Mouse (Mus musculus): ENCODE measurements around the gene Ino80e. TPM values are rescaled to one million over a fixed set of nuclear protein-coding genes. Genes with fewer than 3 reads are reported as not detected.
A peak's percentile ranks its signal among the peaks of the same experiment; 100 is the strongest.

Ino80e gene
- total RNA-seq, 2 experiments from 2014 or later = 54.0 to 54.6 TPM

GRCm38 (mm10) chr7:126817595-126817994 is 44.6 kb downstream of the Ino80e start:
- no peak for DNase-seq (ENCODE audit: low spot score in 2 of 2)

GRCm38 (mm10) chr7:126816494-126816893 is 45.7 kb downstream of the Ino80e start:
- DNase-seq (ENCODE audit: low spot score in 2 of 2) = no peak

- no peak for DNase-seq (ENCODE audit: low spot score in 2 of 2)
These were observed 46.4 kb downstream of the Ino80e start for GRCm38 (mm10) chr7:126815726-126816222.

GRCm38 (mm10) chr7:126809723-126810369 is 52.3 kb downstream of the Ino80e start:
- no peak for DNase-seq (ENCODE audit: low spot score in 2 of 2)

- DNase-seq (ENCODE audit: low spot score in 2 of 2) = peak; percentile 95
These were observed 53.3 kb downstream of the Ino80e start for GRCm38 (mm10) chr7:126808703-126809455.

- DNase-seq (ENCODE audit: low spot score in 2 of 2) = no peak
These were observed 54.8 kb downstream of the Ino80e start for GRCm38 (mm10) chr7:126807405-126807804.

GRCm38 (mm10) chr7:126806956-126807355 is 55.2 kb downstream of the Ino80e start:
- no peak for DNase-seq (ENCODE audit: low spot score in 2 of 2)

GRCm38 (mm10) chr7:126803751-126804150 is 58.4 kb downstream of the Ino80e start:
- no peak for DNase-seq (ENCODE audit: low spot score in 2 of 2)

GRCm38 (mm10) chr7:126803181-126803580 is 59.0 kb downstream of the Ino80e start:
- no peak for DNase-seq (ENCODE audit: low spot score in 2 of 2)

GRCm38 (mm10) chr7:126802134-126802889 is 59.9 kb downstream of the Ino80e start:
- no peak for DNase-seq (ENCODE audit: low spot score in 2 of 2)

- DNase-seq (ENCODE audit: low spot score in 2 of 2) = no peak
These were observed 61.1 kb downstream of the Ino80e start for GRCm38 (mm10) chr7:126801057-126801422.

Other genes starting within 250 kb of the Ino80e start
- 10 to 100 TPM; 20.3 to 22.6 TPM for gene Nupr1, start 231.5 kb downstream of the Ino80e start, total RNA-seq (2021)
- 10 to 100 TPM; 30.5 to 32.9 TPM for gene Sgf29, start 213.1 kb downstream of the Ino80e start, total RNA-seq (2021)
- gene Sult1a1, start 185.9 kb downstream of the Ino80e start, total RNA-seq (2021) = 10 to 100 TPM in 1 of 2 experiments, 1 to 10 TPM in 1; 8.1 to 12.9 TPM
- gene Bola2, start 167.0 kb downstream of the Ino80e start, total RNA-seq (2021) = 10 to 100 TPM; 90.5 to 94.8 TPM
- 10 to 100 TPM; 14.5 to 15.1 TPM for gene Slx1b, start 166.6 kb downstream of the Ino80e start, total RNA-seq (2021)
- 100 to 1,000 TPM; 161 to 166 TPM for gene Coro1a, start 154.6 kb downstream of the Ino80e start, total RNA-seq (2021)
- gene Mapk3, start 102.8 kb downstream of the Ino80e start, total RNA-seq (2021) = 100 to 1,000 TPM; 157 to 208 TPM
- 1 to 10 TPM; 1.3 to 3.5 TPM for gene Gdpd3, start 96.0 kb downstream of the Ino80e start, total RNA-seq (2021)
- 100 to 1,000 TPM; 282 to 325 TPM for gene Ypel3, start 85.4 kb downstream of the Ino80e start, total RNA-seq (2021)
- under 1 TPM; 0.56 to 0.63 TPM for gene Tbx6, start 80.9 kb downstream of the Ino80e start, total RNA-seq (2021)
- 10 to 100 TPM; 48.3 to 48.5 TPM for gene Ppp4c, start 69.9 kb downstream of the Ino80e start, total RNA-seq (2021)
- gene Fam57b, start 64.7 kb downstream of the Ino80e start, total RNA-seq (2021) = 10 to 100 TPM; 63.0 to 65.5 TPM
- gene 4930451I11Rik, start 30.7 kb downstream of the Ino80e start, total RNA-seq (2021) = not detected
- gene Doc2a, start 15.0 kb downstream of the Ino80e start, total RNA-seq (2021) = 10 to 100 TPM; 55.8 to 56.1 TPM
- gene Hirip3, start 405 bp downstream of the Ino80e start, total RNA-seq (2021) = 10 to 100 TPM; 29.0 to 31.9 TPM
- 100 to 1,000 TPM; 150 to 163 TPM for gene Taok2, start 22.3 kb upstream of the Ino80e start, total RNA-seq (2021)
- gene Tmem219, start 60.5 kb upstream of the Ino80e start, total RNA-seq (2021) = 10 to 100 TPM; 19.6 to 23.3 TPM
- gene Kctd13, start 66.5 kb upstream of the Ino80e start, total RNA-seq (2021) = 100 to 1,000 TPM; 136 to 158 TPM
- 10 to 100 TPM; 39.7 to 43.3 TPM for gene Asphd1, start 87.2 kb upstream of the Ino80e start, total RNA-seq (2021)
- 100 to 1,000 TPM; 407 to 416 TPM for gene Sez6l2, start 88.2 kb upstream of the Ino80e start, total RNA-seq (2021)
- 100 to 1,000 TPM; 171 to 180 TPM for gene Cdipt, start 113.5 kb upstream of the Ino80e start, total RNA-seq (2021)
- gene Cdiptos, start 113.7 kb upstream of the Ino80e start, total RNA-seq (2021) = under 1 TPM in 1 of 2 experiments, not detected in 1; 0.45 TPM
- 1 to 10 TPM; 8.6 to 9.5 TPM for gene Mvp, start 152.2 kb upstream of the Ino80e start, total RNA-seq (2021)
- gene Pagr1b, start 154.1 kb upstream of the Ino80e start, total RNA-seq (2021) = not detected
- gene Pagr1a, start 155.0 kb upstream of the Ino80e start, total RNA-seq (2021) = 10 to 100 TPM; 18.7 to 35.6 TPM
- 10 to 100 TPM; 45.7 to 55.3 TPM for gene Gm42742, start 158.7 kb upstream of the Ino80e start, total RNA-seq (2021)
- gene Prrt2, start 158.8 kb upstream of the Ino80e start, total RNA-seq (2021) = 100 to 1,000 TPM; 202 to 211 TPM
- gene Maz, start 164.7 kb upstream of the Ino80e start, total RNA-seq (2021) = 100 to 1,000 TPM; 205 to 207 TPM
- 1 to 10 TPM; 3.6 to 5.7 TPM for gene Kif22, start 180.1 kb upstream of the Ino80e start, total RNA-seq (2021)
- gene Zg16, start 225.0 kb upstream of the Ino80e start, total RNA-seq (2021) = not detected
- 1 to 10 TPM; 1.1 to 1.6 TPM for gene AI467606, start 229.0 kb upstream of the Ino80e start, total RNA-seq (2021)